Mouse (Mus musculus): ENCODE measurements around the gene Mmp24.

GRCm38 (mm10) chr2:155863301-155863867 lies 88.2 kb downstream of the Mmp24 start:
- TF ChIP-seq POLR2A (IDR thresholded peaks at IDR 0.05; ENCODE audit: insufficient read depth, low read length) = no peak
- no peak for TF ChIP-seq CTCF (IDR thresholded peaks at IDR 0.05; ENCODE audit: low read depth, low read length)
- no peak for TF ChIP-seq EP300 (IDR thresholded peaks at IDR 0.05; ENCODE audit: insufficient read depth, low read depth, low read length)
